Mouse (Mus musculus): ENCODE data around the gene Rps28. TPM values are rescaled to one million over a fixed set of nuclear protein-coding genes. Genes with fewer than 3 reads are reported as not detected.

Gene Rps28
- polyA plus RNA-seq, 1 experiment from 2014 or later = 868 TPM

Other genes starting within 250 kb of the Rps28 start
- gene Zfp414, start 195.5 kb downstream of the Rps28 start, polyA plus RNA-seq (2015; fragmentation: Nextera tagmentation; extraction: Ambion mirVana) = 56.5 and 62.4 TPM in 2 replicates
- 0.75 and 1.2 TPM in 2 replicates for gene Pram1, start 186.5 kb downstream of the Rps28 start, polyA plus RNA-seq (2015; fragmentation: Nextera tagmentation; extraction: Ambion mirVana)
- 349 and 356 TPM in 2 replicates for gene Hnrnpm, start 137.7 kb downstream of the Rps28 start, polyA plus RNA-seq (2015; fragmentation: Nextera tagmentation; extraction: Ambion mirVana)
- gene March2, start 105.9 kb downstream of the Rps28 start, polyA plus RNA-seq (2015; fragmentation: Nextera tagmentation; extraction: Ambion mirVana) = 52.2 and 56.5 TPM in 2 replicates
- gene Rab11b, start 64.0 kb downstream of the Rps28 start, polyA plus RNA-seq (2015; fragmentation: Nextera tagmentation; extraction: Ambion mirVana) = 433 and 441 TPM in 2 replicates
- gene Angptl4, start 42.7 kb downstream of the Rps28 start, polyA plus RNA-seq (2015; fragmentation: Nextera tagmentation; extraction: Ambion mirVana) = 8.6 and 10.0 TPM in 2 replicates
- 27.3 and 29.0 TPM in 2 replicates for gene Kank3, start 14.0 kb downstream of the Rps28 start, polyA plus RNA-seq (2015; fragmentation: Nextera tagmentation; extraction: Ambion mirVana)
- 473 and 507 TPM in 2 replicates for gene Ndufa7, start within 50 bp of the Rps28 start, polyA plus RNA-seq (2015; fragmentation: Nextera tagmentation; extraction: Ambion mirVana)
- 60.1 and 66.1 TPM in 2 replicates for gene Cd320, start 18.5 kb upstream of the Rps28 start, polyA plus RNA-seq (2015; fragmentation: Nextera tagmentation; extraction: Ambion mirVana)
- not detected in 2 replicates for gene Gm7029, start 49.3 kb upstream of the Rps28 start, polyA plus RNA-seq (2015; fragmentation: Nextera tagmentation; extraction: Ambion mirVana)
- gene Kifc1, start 66.1 kb upstream of the Rps28 start, polyA plus RNA-seq (2015; fragmentation: Nextera tagmentation; extraction: Ambion mirVana) = 6.8 and 7.4 TPM in 2 replicates
- gene Platr17, start 80.6 kb upstream of the Rps28 start, polyA plus RNA-seq (2015; fragmentation: Nextera tagmentation; extraction: Ambion mirVana) = 0.28 and 0.49 TPM in 2 replicates
- gene Daxx, start 84.9 kb upstream of the Rps28 start, polyA plus RNA-seq (2015; fragmentation: Nextera tagmentation; extraction: Ambion mirVana) = 60.7 and 68.0 TPM in 2 replicates
- gene Tapbp, start 91.3 kb upstream of the Rps28 start, polyA plus RNA-seq (2015; fragmentation: Nextera tagmentation; extraction: Ambion mirVana) = 12.3 and 15.0 TPM in 2 replicates
- 18.1 and 20.6 TPM in 2 replicates for gene Zbtb22, start 91.3 kb upstream of the Rps28 start, polyA plus RNA-seq (2015; fragmentation: Nextera tagmentation; extraction: Ambion mirVana)
- 39.3 and 46.6 TPM in 2 replicates for gene Rgl2, start 105.0 kb upstream of the Rps28 start, polyA plus RNA-seq (2015; fragmentation: Nextera tagmentation; extraction: Ambion mirVana)
- 204 and 214 TPM in 2 replicates for gene Pfdn6, start 115.8 kb upstream of the Rps28 start, polyA plus RNA-seq (2015; fragmentation: Nextera tagmentation; extraction: Ambion mirVana)
- gene Wdr46, start 116.1 kb upstream of the Rps28 start, polyA plus RNA-seq (2015; fragmentation: Nextera tagmentation; extraction: Ambion mirVana) = 28.4 and 29.4 TPM in 2 replicates
- 7.3 and 9.4 TPM in 2 replicates for gene B3galt4, start 126.9 kb upstream of the Rps28 start, polyA plus RNA-seq (2015; fragmentation: Nextera tagmentation; extraction: Ambion mirVana)
- 58.6 and 61.4 TPM in 2 replicates for gene Vps52, start 131.2 kb upstream of the Rps28 start, polyA plus RNA-seq (2015; fragmentation: Nextera tagmentation; extraction: Ambion mirVana)
- 1,165 and 1,184 TPM in 2 replicates for gene Rps18, start 131.4 kb upstream of the Rps28 start, polyA plus RNA-seq (2015; fragmentation: Nextera tagmentation; extraction: Ambion mirVana)
- gene H2-K1, start 175.8 kb upstream of the Rps28 start, polyA plus RNA-seq (2015; fragmentation: Nextera tagmentation; extraction: Ambion mirVana) = 12.9 and 24.0 TPM in 2 replicates
- 12.4 and 15.3 TPM in 2 replicates for gene Ring1, start 200.1 kb upstream of the Rps28 start, polyA plus RNA-seq (2015; fragmentation: Nextera tagmentation; extraction: Ambion mirVana)
- gene H2-Ke6, start 203.5 kb upstream of the Rps28 start, polyA plus RNA-seq (2015; fragmentation: Nextera tagmentation; extraction: Ambion mirVana) = 76.0 and 88.0 TPM in 2 replicates
- gene Slc39a7, start 207.1 kb upstream of the Rps28 start, polyA plus RNA-seq (2015; fragmentation: Nextera tagmentation; extraction: Ambion mirVana) = 139 and 159 TPM in 2 replicates
- gene Rxrb, start 207.2 kb upstream of the Rps28 start, polyA plus RNA-seq (2015; fragmentation: Nextera tagmentation; extraction: Ambion mirVana) = 52.6 and 57.1 TPM in 2 replicates
- 0.80 and 1.3 TPM in 2 replicates for gene Col11a2, start 214.9 kb upstream of the Rps28 start, polyA plus RNA-seq (2015; fragmentation: Nextera tagmentation; extraction: Ambion mirVana)